Mouse (Mus musculus) CD4-positive, CD25-positive, alpha-beta regulatory T cell, adult 2 months (primary cell): ENCODE measurements around the gene Knop1.

ENCODE experiments used
- DNase-seq: peaks from one replicate; pipeline ENCODE4 v3.0.0-alpha.2; 2012; ENCODE audit warnings: low read depth, low spot score

Knop1 gene

DNA sequence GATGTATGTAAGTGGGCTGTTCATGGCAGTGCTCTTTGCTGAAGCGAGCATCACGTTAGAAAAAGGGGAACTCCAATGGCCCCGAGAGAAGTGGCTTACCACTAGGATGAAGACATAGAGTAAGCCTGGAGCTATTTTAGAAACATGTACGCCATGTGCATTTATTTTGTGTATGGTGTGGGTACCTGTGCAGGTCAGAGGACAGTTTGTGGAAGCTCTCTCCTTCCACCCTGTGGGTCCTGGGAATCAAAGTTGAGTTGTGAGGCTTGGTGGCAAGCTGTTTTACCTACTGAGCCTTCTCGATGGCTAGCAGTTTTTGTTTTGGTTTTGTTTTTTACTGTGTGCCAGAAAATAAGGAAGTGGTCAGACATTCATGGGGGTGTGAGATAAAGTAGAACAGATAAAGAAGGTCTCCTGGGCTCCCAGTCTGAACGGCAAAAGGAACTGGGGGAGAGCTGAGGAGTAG, 57.9 kb downstream of the Knop1 start:
- DNase-seq: no peak

DNA sequence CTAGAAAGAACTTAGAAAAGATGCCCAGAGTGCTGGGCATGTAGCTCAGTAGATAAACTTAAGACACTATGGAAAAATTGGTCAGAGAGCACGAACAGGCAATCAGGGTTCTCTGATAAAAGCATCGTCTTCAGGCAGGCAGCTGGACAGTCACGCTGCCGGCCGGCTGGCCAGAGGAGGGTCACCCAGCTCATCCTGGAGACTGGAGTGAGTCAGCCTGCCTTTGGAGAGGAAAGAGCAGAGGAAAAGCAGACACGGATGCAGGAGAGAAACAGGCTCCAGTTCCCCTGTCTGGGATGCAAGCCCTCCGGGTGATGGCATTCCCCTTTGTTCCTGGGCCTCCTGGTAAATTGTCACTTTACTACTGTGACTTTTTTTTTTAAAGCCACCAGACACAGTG, 58.5 kb downstream of the Knop1 start:
- no peak for DNase-seq

DNA sequence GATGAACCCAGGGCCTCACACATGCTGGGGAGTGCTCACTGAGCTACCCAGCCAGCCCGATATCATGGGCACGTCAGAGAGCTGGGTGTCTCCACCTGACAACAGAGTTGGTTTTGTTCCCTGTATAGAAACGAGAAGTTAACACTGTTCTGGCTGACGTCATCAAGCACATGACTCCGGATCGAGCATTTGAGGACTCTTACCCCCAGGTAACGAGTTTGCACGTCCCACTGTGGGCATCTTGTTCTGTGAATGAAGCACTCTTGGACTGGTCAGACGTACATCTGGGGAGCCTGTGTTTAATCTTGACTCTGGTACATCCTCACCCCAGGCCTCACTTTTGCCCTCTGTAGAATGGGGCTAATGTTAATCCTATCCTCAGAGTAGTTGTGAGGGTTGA, 59.2 kb downstream of the Knop1 start:
- DNase-seq: no peak

DNA sequence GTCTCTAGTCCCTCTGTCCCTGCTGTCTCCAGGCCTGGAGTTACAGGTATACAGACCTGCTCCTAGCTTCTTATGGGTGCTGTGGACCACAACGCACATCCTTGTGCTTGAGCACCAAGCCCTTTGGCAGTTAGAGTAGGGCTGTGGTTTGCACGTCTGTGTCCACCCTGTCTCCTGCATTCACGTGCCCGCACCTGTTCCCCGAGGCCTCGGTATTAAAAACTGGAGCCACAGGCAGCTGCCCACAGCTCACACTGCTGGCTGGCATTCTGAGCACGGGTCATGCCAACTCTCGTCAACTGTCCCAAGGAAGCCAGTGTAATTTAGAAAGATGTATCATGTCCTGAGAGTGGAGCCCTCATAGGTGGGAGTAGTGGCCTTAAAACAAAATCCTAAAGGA, 60.3 kb downstream of the Knop1 start:
- DNase-seq: no peak

DNA sequence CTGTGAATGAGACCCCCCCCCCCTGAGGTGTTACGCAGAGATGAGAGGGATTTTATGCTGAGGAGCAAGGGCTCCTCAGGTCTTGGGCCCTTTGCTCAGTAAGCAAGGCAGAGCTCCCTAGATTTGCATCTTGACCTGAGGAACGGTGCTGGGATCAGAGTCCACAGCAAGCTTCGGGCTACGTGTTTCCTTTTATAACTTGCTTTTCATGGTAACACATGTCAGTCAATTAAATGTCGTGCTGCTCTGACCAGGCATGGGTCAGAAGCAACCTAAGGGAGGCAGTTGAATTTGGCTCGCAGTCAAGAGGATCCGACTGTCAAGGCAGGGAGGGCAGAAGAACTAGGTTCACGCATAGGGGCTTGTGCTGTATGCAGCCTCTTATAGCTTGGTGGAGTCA, 62.2 kb downstream of the Knop1 start:
- DNase-seq: no peak
